Mouse (Mus musculus): ENCODE measurements around the gene Prrt3.

Prrt3 gene

GRCm38 (mm10) chr6:113501388-113502084 lies at the start of gene Prrt3:
Gene Prrt3, minus strand, starts transcription at chr6:113501931.
- DNase-seq (ENCODE audit: low spot score) = no peak

DNA sequence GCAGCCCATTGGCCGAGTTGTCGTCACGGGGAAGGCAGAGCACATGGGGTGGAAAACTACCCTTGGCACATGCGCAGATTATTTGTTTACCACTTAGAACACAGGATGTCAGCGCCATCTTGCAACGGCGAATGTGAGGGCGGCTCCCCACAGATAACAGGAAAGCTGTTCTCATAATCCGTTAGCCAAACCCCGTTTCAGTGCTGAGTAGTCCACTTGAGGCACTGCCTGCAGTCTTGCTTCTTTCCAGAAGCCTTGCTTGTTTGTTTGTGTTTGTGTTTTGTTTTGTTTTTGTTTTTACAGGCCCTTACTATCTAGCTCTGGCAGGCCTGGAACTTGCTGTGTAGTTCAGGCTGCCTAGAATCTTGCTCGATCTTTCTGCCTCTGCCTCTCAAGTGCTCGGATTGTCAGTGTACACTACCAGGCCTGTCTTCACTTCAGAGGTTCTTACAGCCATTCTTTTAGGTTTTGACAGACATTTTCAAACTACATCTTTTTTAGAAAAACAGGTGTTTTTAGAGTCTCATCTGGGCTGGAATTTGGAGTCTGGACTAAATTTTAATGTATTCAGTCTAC lies 42.3 kb upstream of the Prrt3 start:
- DNase-seq (ENCODE audit: low spot score) = no peak

DNA sequence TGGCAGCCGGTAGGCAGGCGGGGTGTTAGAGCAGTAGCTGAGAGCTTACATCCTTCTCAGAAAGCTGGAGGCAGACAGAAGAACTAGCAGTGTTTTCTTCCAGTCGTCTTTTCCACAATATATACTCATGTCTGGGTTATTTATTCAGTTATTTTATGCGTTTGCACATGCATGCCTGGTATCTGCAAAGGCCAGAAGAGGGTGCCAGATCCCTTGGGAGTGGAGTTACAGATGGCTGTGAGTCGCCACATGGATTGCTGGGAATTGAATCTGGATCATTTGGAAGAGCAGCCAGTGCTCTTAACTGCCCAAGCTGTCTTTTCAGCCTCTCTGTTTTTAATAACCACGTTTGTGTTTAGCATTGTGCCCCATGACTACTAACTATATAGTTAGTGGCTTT lies 39.9 kb upstream of the Prrt3 start:
- no peak for DNase-seq (ENCODE audit: low spot score)

DNA sequence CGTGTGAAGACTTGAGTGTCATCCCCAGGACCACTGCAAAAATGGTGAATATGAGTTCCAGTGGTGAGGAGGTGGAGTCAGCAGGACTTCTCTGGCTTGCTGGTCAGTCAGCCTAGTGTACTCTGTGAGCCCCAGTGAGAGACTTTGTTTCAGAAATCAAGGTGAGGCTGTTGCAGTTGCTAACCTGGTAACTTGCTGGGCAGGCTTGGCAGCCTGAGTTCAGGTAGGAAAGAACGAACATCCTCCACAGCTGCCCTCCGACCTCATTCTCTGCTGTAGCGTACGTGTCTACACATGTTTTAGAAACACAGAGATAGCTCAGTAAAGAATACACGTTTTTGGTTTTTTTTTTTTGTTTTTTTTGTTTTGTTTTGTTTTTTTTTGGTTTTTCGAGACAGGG lies 33.2 kb upstream of the Prrt3 start:
- no peak for DNase-seq (ENCODE audit: low spot score)

DNA sequence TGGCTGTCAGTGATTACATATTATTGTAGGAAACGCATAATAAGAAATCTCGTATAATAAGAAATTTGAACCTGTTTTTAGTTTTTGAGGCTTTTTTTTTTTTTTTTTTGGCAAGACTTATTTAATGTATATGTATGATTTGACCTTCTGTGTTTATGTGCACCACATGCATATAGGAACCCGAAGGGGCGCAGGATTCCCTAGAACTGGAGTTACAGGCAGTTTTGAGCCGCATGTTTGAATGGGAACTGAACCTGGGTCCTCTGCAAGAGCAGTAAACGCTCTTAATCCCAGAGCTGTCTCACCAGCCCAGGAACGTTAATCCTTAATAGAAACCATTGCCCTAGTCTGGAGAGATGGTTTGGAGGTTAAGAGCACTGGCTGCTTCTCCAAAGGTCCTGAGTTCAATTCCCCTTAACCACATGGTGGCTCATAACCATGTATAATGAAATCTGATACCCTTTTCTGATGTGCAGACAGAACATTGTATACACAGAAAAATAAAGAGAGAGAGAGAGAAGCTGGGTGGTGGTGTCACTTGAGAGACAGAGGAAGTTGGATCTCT lies 30.2 kb upstream of the Prrt3 start:
- DNase-seq (ENCODE audit: low spot score) = no peak

GRCm38 (mm10) chr6:113530932-113531839 lies 29.5 kb upstream of the Prrt3 start, which contains the start of the genes Emc3 and Fancd2:
Gene Emc3, minus strand, starts transcription at chr6:113531652.
Gene Fancd2, plus strand, starts transcription at chr6:113531682.
- DNase-seq (ENCODE audit: low spot score) = peak; percentile 90

DNA sequence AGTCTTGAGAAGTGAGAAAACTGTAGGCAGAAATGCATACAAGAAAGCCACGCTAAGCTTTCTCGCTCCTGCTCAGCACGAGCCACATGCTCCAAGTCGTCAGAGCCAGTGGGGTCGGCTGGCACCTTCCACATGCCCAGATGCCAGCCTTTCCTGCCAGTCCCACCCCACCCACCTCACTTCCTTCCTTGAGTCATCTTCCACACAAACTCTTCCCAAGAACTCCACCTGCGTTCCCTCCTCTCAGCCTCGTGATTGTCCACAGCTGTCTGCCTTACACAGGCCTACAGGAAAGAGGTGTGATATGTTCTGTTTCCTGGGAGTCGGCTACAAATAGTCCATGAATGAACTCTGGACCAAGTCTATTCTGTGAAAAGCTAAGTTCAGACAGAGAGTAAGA lies 21.7 kb upstream of the Prrt3 start:
- DNase-seq (ENCODE audit: low spot score) = no peak

DNA sequence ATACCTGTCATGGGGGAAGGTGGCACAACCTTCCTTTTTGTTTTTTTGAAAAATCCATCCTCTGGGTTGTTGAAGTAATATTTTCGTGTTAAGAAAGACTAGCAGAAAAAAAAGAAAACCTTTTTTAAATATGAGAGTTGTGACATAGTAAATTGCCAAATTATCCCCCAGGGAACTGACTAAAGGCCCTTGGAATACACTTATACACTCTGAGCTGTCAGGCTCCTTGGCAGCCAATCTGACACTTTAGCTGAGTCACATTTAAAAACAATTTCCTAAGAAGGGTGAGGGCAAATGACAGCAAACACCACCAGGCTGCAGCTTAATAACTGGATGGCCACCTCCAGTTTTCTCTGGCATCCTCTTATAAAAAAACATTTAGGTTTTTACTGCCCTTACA lies 20.6 kb upstream of the Prrt3 start:
- DNase-seq (ENCODE audit: low spot score) = no peak

DNA sequence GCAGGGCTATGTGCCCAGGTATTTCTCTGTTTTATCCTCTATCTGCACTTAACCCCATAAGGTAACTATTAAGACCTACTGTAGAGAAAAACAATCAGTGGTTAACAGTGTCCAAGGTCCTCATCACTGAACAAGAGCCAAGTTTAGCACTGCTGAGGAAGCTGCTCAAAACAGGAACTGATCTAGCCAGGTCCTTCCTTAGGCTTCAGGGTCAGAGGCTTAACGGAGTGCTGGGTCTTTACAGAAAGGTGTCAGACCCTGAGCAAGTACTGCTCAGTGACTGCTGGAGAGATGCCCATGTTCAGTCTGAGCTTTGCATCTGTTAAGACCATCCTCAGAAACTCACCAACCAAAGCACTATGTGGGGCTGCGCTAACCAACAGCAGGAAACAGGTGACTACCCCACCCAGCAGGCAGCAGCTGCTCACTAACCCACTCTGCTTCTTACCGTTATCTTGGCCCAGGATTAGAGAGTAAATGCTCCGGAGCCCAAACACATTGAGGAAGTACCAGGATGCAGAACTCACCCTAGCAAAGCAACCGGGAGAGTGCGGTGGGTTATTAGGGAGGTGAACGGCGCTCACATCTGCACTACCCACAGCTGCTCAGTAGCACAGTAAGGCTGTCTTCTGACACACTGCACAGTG lies 15.8 kb upstream of the Prrt3 start:
- DNase-seq (ENCODE audit: low spot score) = no peak

DNA sequence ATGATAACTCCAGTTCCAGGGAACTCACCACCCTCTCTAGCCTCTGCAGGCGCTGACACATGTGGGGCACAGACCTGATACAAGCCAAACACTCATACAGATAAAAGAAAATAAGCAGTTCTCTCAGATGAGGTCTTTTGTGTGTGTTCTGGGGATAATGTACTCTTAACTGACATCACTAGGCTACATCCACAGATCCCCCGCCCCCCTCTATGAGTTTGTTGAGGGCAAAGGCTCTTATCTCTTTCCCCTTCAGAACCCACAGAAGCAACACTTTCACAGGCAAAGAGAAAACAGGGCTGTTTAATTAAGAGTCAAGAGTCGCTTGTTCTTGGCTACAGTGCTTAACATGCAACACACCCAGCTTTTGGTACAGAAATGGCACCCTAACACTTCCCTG lies 12.9 kb upstream of the Prrt3 start:
- DNase-seq (ENCODE audit: low spot score) = no peak

DNA sequence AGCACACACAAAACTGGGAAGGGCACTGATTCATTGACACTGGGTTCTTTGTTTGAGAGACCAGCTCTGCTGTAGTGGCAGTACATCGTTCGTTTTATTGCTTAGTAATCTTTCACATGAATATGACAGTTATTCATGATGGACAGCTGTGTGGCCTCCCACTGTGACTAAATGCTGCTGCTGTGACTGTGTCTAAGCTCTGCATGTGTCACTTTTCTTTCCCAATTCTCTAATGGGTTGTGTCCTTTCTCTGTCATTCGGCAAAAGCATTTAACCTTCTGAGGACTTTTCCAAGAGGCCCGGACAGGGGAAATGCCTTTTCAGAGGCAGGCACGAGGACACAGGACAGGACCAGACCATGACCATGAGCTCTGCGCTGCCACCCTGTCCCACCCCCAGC lies 12.2 kb upstream of the Prrt3 start:
- DNase-seq (ENCODE audit: low spot score) = no peak

DNA sequence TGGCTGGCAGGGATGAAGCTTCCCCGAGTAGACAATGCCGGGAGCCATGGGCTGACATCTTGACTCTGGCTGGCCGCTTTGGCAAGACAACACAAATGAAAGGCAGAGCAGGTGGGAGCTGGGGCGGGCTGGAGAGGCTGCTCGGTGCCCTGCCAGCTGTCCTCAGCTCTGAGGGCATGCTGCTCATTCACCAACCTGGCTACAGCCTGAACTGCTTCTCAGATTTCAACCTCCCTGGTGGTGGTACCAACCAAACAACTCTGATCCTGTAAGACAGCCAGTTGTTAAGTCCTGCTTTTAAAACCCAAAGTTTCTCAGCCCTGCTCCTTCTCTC lies 7.2 kb upstream of the Prrt3 start:
- no peak for DNase-seq (ENCODE audit: low spot score)

- no peak for DNase-seq (ENCODE audit: low spot score)
Measured at GRCm38 (mm10) chr6:113508272-113508946, 6.7 kb upstream of the Prrt3 start.

GRCm38 (mm10) chr6:113507130-113507529 lies 5.4 kb upstream of the Prrt3 start:
- no peak for DNase-seq (ENCODE audit: low spot score)

DNA sequence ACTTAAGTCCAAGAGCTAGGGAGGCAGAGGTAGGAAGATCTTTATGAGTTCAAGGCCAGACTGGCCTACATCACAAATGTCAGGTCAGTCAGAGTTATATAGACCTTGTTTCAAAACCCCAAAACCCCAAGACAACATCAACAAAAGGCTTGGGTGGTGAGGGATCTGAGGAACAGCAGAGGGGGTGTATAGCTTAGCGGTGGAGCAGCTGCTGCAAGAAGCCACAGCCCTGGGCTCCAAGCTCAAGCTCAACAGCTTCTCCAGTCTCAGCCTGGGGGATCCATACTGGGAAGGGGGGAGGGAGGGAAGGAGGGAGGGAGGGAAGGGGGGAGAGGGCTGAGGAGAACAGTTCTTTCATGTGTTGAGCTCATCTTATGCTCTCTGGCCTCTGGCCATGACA lies 4.0 kb upstream of the Prrt3 start:
- DNase-seq (ENCODE audit: low spot score) = no peak

DNA sequence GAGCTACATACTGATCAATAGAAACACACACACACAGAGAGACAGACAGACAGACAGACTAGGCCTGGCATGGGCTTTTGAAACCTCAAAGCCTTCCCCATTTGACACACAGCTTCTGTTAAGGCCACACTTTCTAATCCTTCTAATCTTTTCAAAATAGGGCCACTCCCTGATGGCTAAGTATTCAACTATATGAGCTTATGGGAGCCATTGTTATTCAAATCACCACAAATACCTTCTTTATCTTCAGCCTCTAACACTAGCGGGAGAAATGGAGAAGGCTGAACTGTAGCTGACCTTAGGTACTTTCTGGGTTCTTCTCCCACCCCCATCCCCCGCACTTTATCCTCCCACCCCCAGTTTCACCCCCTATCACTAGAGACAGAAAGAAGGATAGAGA lies 1.1 kb upstream of the Prrt3 start:
- no peak for DNase-seq (ENCODE audit: low spot score)

DNA sequence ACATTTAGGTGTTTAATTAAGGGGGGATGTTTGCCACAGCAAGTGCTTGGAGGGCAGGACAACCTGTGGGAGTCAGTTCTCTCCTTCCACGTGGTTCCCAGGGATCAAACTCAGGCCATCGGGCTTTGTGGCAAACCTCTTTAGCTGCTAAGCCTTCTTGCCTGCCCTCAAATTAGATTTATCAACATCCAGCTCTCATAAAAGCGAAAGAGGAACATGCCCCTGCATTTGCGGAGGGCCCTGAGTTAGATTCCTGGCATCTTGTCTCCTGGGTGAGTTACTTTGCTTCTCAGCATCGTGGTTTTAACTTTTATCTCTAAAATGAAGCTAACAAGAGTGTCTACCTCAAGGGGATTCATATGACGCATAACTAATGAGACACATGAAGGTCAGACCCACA lies 2.4 kb downstream of the Prrt3 start:
- DNase-seq (ENCODE audit: low spot score) = no peak

- no peak for DNase-seq (ENCODE audit: low spot score)
Measured at GRCm38 (mm10) chr6:113495071-113495675, 6.6 kb downstream of the Prrt3 start.

DNA sequence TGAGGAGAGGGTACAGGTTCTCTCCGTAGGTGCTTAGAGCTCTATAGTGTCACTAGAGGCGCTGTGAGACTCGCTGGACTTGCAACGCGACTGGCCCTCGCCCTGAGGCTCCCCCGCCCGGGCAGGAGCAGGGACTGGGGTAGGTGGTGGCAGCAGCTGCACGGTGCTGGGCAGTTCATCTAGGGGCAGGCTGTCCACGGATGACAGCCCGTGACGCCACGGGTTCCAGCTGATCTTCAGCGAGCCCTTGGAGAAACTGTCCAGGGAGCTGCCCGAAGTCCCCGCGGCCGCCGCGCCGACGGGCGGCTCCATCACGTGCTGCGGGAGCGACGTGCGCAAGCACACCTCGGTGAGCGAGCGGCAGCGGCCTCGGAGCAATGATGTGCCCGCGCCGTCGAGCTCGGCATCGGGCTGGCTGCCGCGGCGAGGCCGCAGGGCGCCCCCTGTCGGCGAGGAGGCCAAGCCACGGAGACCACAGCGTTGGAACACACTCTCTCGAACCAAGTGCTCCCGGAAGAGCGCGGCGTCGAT lies 7.4 kb downstream of the Prrt3 start:
- DNase-seq (ENCODE audit: low spot score) = peak; percentile 81

- DNase-seq (ENCODE audit: low spot score) = no peak
Measured at GRCm38 (mm10) chr6:113492101-113492864, 9.4 kb downstream of the Prrt3 start.

Data from ovary, postnatal 36 days (tissue).